Mouse (Mus musculus): ENCODE measurements at regions not wholly inside any gene's neighbourhood (a gene's known extent, or its start where the extent isn't known, plus 50 kb on each side); places are given as distances from the start of the nearest gene placed in this dataset.

GRCm38 (mm10) chr9:52379031-52379430 is 210.7 kb upstream of the Zc3h12c start:
- no peak for DNase-seq (ENCODE audit: low read depth, low spot score)

- no peak for DNase-seq (ENCODE audit: low read depth, low spot score)
These were observed 209.4 kb upstream of the Zc3h12c start for GRCm38 (mm10) chr9:52377761-52378160.

GRCm38 (mm10) chr9:52376914-52377313 is 208.5 kb upstream of the Zc3h12c start:
- no peak for DNase-seq (ENCODE audit: low read depth, low spot score)

GRCm38 (mm10) chr9:52371296-52371695 is 202.9 kb upstream of the Zc3h12c start:
- DNase-seq (ENCODE audit: low read depth, low spot score): no peak

- DNase-seq (ENCODE audit: low read depth, low spot score): no peak
These were observed 200.5 kb upstream of the Zc3h12c start for GRCm38 (mm10) chr9:52368911-52369310.

- no peak for DNase-seq (ENCODE audit: low read depth, low spot score)
These were observed 199.7 kb upstream of the Zc3h12c start for GRCm38 (mm10) chr9:52368080-52368479.

GRCm38 (mm10) chr9:52366046-52366445 is 197.7 kb upstream of the Zc3h12c start:
- DNase-seq (ENCODE audit: low read depth, low spot score): no peak

GRCm38 (mm10) chr9:52361599-52361998 is 193.2 kb upstream of the Zc3h12c start:
- DNase-seq (ENCODE audit: low read depth, low spot score): no peak

GRCm38 (mm10) chr9:52359416-52359815 is 191.0 kb upstream of the Zc3h12c start:
- DNase-seq (ENCODE audit: low read depth, low spot score): no peak

GRCm38 (mm10) chr9:52356549-52356948 is 188.2 kb upstream of the Zc3h12c start:
- no peak for DNase-seq (ENCODE audit: low read depth, low spot score)

GRCm38 (mm10) chr9:52355187-52355982 is 187.0 kb upstream of the Zc3h12c start:
- no peak for DNase-seq (ENCODE audit: low read depth, low spot score)

- DNase-seq (ENCODE audit: low read depth, low spot score): no peak
These were observed 180.5 kb upstream of the Zc3h12c start for GRCm38 (mm10) chr9:52348536-52349527.

GRCm38 (mm10) chr9:52344177-52344877 is 176.0 kb upstream of the Zc3h12c start:
- DNase-seq (ENCODE audit: low read depth, low spot score): no peak

- no peak for DNase-seq (ENCODE audit: low read depth, low spot score)
These were observed 172.7 kb upstream of the Zc3h12c start for GRCm38 (mm10) chr9:52341029-52341428.

- DNase-seq (ENCODE audit: low read depth, low spot score): no peak
These were observed 169.5 kb upstream of the Zc3h12c start for GRCm38 (mm10) chr9:52337786-52338322.

- DNase-seq (ENCODE audit: low read depth, low spot score): no peak
These were observed 166.4 kb upstream of the Zc3h12c start for GRCm38 (mm10) chr9:52334767-52335166.

GRCm38 (mm10) chr9:52333884-52334283 is 165.5 kb upstream of the Zc3h12c start:
- no peak for DNase-seq (ENCODE audit: low read depth, low spot score)

GRCm38 (mm10) chr9:52331748-52332147 is 163.4 kb upstream of the Zc3h12c start:
- no peak for DNase-seq (ENCODE audit: low read depth, low spot score)

GRCm38 (mm10) chr9:52330652-52331051 is 162.3 kb upstream of the Zc3h12c start:
- no peak for DNase-seq (ENCODE audit: low read depth, low spot score)

GRCm38 (mm10) chr9:52324347-52324746 is 156.0 kb upstream of the Zc3h12c start:
- DNase-seq (ENCODE audit: low read depth, low spot score): no peak

GRCm38 (mm10) chr9:52323757-52324156 is 155.4 kb upstream of the Zc3h12c start:
- DNase-seq (ENCODE audit: low read depth, low spot score): peak; percentile 10

Data from R1 (cell line).